17 mouse cellular contexts compared by ENCODE assay signal in genomic region chr2:68061341-68061740, GRCm38 (mm10).
"Had no signal": no experiment of that assay in that cellular context is flagged by ENCODE, and none has a peak within 500 bp of the region (broad histone marks: within the 10 kb centered on the region; RNA-seq: fewer than 3 reads in every experiment).

No protein-coding gene starts in this region.

- H3K9me3 ChIP-seq: lung, embryonic 15.5 days; midbrain, embryonic 12.5 days; midbrain, embryonic 15.5 days; neural tube, embryonic 12.5 days; stomach, embryonic 15.5 days had no signal

- H3K9ac ChIP-seq: liver, postnatal 0 days; lung, embryonic 15.5 days; midbrain, embryonic 12.5 days; midbrain, embryonic 15.5 days; neural tube, embryonic 12.5 days; stomach, embryonic 15.5 days had no signal

- H3K27ac ChIP-seq: lung, embryonic 15.5 days; macrophage; midbrain, embryonic 12.5 days; midbrain, embryonic 15.5 days; neural tube, embryonic 12.5 days; stomach, embryonic 15.5 days; stomach, postnatal 0 days had no signal

- H3K36me3 ChIP-seq: lung, embryonic 15.5 days; midbrain, embryonic 12.5 days; midbrain, embryonic 15.5 days; neural tube, embryonic 12.5 days; stomach, embryonic 15.5 days had no signal

- H3K27me3 ChIP-seq: lung, embryonic 15.5 days; megakaryocyte, embryonic 14.5 days; midbrain, embryonic 12.5 days; midbrain, embryonic 15.5 days; neural tube, embryonic 12.5 days; stomach, embryonic 15.5 days had no signal

- H3K4me3 ChIP-seq: lung, embryonic 15.5 days; megakaryocyte, embryonic 14.5 days; midbrain, embryonic 12.5 days; midbrain, embryonic 15.5 days; neural tube, embryonic 12.5 days; stomach, embryonic 15.5 days had no signal

- H3K4me2 ChIP-seq: lung, embryonic 15.5 days; midbrain, embryonic 12.5 days; midbrain, embryonic 15.5 days; neural tube, embryonic 12.5 days; stomach, embryonic 15.5 days had no signal

- H3K4me1 ChIP-seq: lung, embryonic 15.5 days; megakaryocyte, embryonic 14.5 days; midbrain, embryonic 12.5 days; midbrain, embryonic 15.5 days; neural tube, embryonic 12.5 days; stomach, embryonic 15.5 days had no signal

- ATAC-seq: liver, postnatal 0 days; lung, postnatal 0 days; midbrain, embryonic 15.5 days had no signal

- DNase-seq: liver, postnatal 0 days; lung, adult 2 months; lung, postnatal 14 days; lung, postnatal 36 days; right cerebral cortex, postnatal 14 days; thymus, adult 2 months; thymus, postnatal 25 days; thymus, postnatal 4 days had no signal
